Mouse (Mus musculus): ENCODE results near the gene Nfyc.

Gene Nfyc

GRCm38 (mm10) chr4:120825577-120826326 lies 5.6 kb downstream of the Nfyc start:
- peak; percentile 96 for DNase-seq (ENCODE audit: low spot score)

- DNase-seq (ENCODE audit: low spot score), result peak; percentile 91
Observed at GRCm38 (mm10) chr4:120825100-120825553, 6.2 kb downstream of the Nfyc start.

- no peak for DNase-seq (ENCODE audit: low spot score)
Observed at GRCm38 (mm10) chr4:120822191-120822911, 9.0 kb downstream of the Nfyc start.

- no peak for DNase-seq (ENCODE audit: low spot score)
Observed at GRCm38 (mm10) chr4:120819871-120820270, 11.5 kb downstream of the Nfyc start.

- DNase-seq (ENCODE audit: low spot score), result no peak
Observed at GRCm38 (mm10) chr4:120819296-120819695, 12.1 kb downstream of the Nfyc start.

- no peak for DNase-seq (ENCODE audit: low spot score)
Observed at GRCm38 (mm10) chr4:120817951-120818350, 13.4 kb downstream of the Nfyc start.

- no peak for DNase-seq (ENCODE audit: low spot score)
Observed at GRCm38 (mm10) chr4:120817002-120817774, 14.2 kb downstream of the Nfyc start.

GRCm38 (mm10) chr4:120815622-120816334 lies 15.6 kb downstream of the Nfyc start:
- DNase-seq (ENCODE audit: low spot score), result peak; percentile 44

GRCm38 (mm10) chr4:120815163-120815562 lies 16.2 kb downstream of the Nfyc start:
- DNase-seq (ENCODE audit: low spot score), result no peak

GRCm38 (mm10) chr4:120814171-120814570 lies 17.2 kb downstream of the Nfyc start:
- no peak for DNase-seq (ENCODE audit: low spot score)

- DNase-seq (ENCODE audit: low spot score), result no peak
Observed at GRCm38 (mm10) chr4:120813762-120814161, 17.6 kb downstream of the Nfyc start.

- no peak for DNase-seq (ENCODE audit: low spot score)
Observed at GRCm38 (mm10) chr4:120805816-120806215, 25.6 kb downstream of the Nfyc start.

- no peak for DNase-seq (ENCODE audit: low spot score)
Observed at GRCm38 (mm10) chr4:120801446-120801845, 29.9 kb downstream of the Nfyc start.

GRCm38 (mm10) chr4:120800691-120801090 lies 30.7 kb downstream of the Nfyc start:
- no peak for DNase-seq (ENCODE audit: low spot score)

- no peak for DNase-seq (ENCODE audit: low spot score)
Observed at GRCm38 (mm10) chr4:120799680-120800166, 31.6 kb downstream of the Nfyc start.

- no peak for DNase-seq (ENCODE audit: low spot score)
Observed at GRCm38 (mm10) chr4:120797985-120798725, 33.2 kb downstream of the Nfyc start.

GRCm38 (mm10) chr4:120796687-120797086 lies 34.7 kb downstream of the Nfyc start:
- no peak for DNase-seq (ENCODE audit: low spot score)

GRCm38 (mm10) chr4:120795646-120796045 lies 35.7 kb downstream of the Nfyc start:
- no peak for DNase-seq (ENCODE audit: low spot score)

GRCm38 (mm10) chr4:120792918-120793317 lies 38.5 kb downstream of the Nfyc start:
- DNase-seq (ENCODE audit: low spot score), result no peak

- DNase-seq (ENCODE audit: low spot score), result no peak
Observed at GRCm38 (mm10) chr4:120790027-120790426, 41.3 kb downstream of the Nfyc start.

GRCm38 (mm10) chr4:120755801-120756200 lies 75.6 kb downstream of the Nfyc start:
- DNase-seq (ENCODE audit: low spot score), result no peak
